Mouse (Mus musculus) heart, embryonic 11.5 days (tissue): ENCODE measurements around the gene Gm15319. TPM values are rescaled to one million over a fixed set of nuclear protein-coding genes. Genes with fewer than 3 reads are reported as not detected.
"Not testable (repeated sequence)": the region's sequence is repeated elsewhere in the genome, so short reads cannot be mapped to it uniquely, and the experiment has no call there.

ENCODE experiments used
- ATAC-seq: fragments of 200-750 bp; cut with Nextera tagmentation; replicated peaks from 2 replicates; pipeline ENCODE4 v1.8.0; 2017; ENCODE audit warnings: moderate library complexity; ENCODE audit not compliant: insufficient number of reproducible peaks, low FRiP score, low TSS enrichment
- H3K27ac ChIP-seq: fragments of 300-500 bp; sonication (generic); 2 replicates; pipeline ENCODE4 v1.5.1; 2014; ENCODE audit warnings: mild to moderate bottlenecking, low read depth, low read length
- H3K27me3 ChIP-seq: fragments of 300-500 bp; sonication (generic); 2 replicates; pipeline ENCODE4 v1.6.1; 2014; ENCODE audit warnings: mild to moderate bottlenecking, low read length, mixed read lengths; ENCODE audit not compliant: control insufficient read depth, insufficient read depth
- H3K36me3 ChIP-seq: fragments of 300-500 bp; sonication (generic); 2 replicates; pipeline ENCODE4 v1.6.1; 2014; ENCODE audit warnings: mild to moderate bottlenecking, low read length, moderate library complexity, mixed read lengths; ENCODE audit not compliant: control insufficient read depth, insufficient read depth
- H3K4me1 ChIP-seq: fragments of 300-500 bp; sonication (generic); 2 replicates; pipeline ENCODE4 v1.6.1; 2014; ENCODE audit warnings: low read length; ENCODE audit not compliant: control insufficient read depth, insufficient read depth
- H3K4me2 ChIP-seq: fragments of 300-500 bp; sonication (generic); 2 replicates; pipeline ENCODE4 v1.6.1; 2014; ENCODE audit warnings: mild to moderate bottlenecking, moderate library complexity
- H3K4me3 ChIP-seq: fragments of 300-500 bp; sonication (generic); 2 replicates; pipeline ENCODE4 v1.5.1; 2014; ENCODE audit warnings: low read depth, low read length
- H3K9ac ChIP-seq: fragments of 300-500 bp; sonication (generic); 2 replicates; pipeline ENCODE4 v1.6.1; 2014; ENCODE audit warnings: mild to moderate bottlenecking, low read depth, low read length, moderate library complexity
- H3K9me3 ChIP-seq: fragments of 300-500 bp; sonication (generic); replicated peaks from 2 replicates; pipeline ENCODE4 v1.6.1; 2016; ENCODE audit warnings: low read length; ENCODE audit not compliant: control insufficient read depth
- WGBS: fragments of 180-500 bp; shearing (Covaris S2); extraction: QIAGEN DNeasy Blood & Tissue Kit; methylation state at CpG from one replicate; pipeline ENCODE4 v1.1.7; 2014; ENCODE audit not compliant: insufficient replicate concordance; 5-methylcytosine and 5-hydroxymethylcytosine counted together
- polyA plus RNA-seq: library from polyadenylated mRNA; unstranded; fragments of >200 nt; fragmentation: Nextera tagmentation; extraction: Ambion mirVana; gene quantifications from 2 replicates; pipeline ENCODE4 v1.2.1, GENCODE M21; 2014

Gene Gm15319
- polyA plus RNA-seq, 1 experiment from 2014 or later, result 0.11 TPM

- not testable (repeated sequence) for H3K27ac ChIP-seq, H3K4me1 ChIP-seq
- 88% methylated on average over 1 of the region's 3 CpGs for WGBS
These were observed 9.4 kb downstream of the Gm15319 start for GRCm38 (mm10) chr8:20353579-20353978.

GRCm38 (mm10) chr8:20302759-20303158 is 60.3 kb downstream of the Gm15319 start:
- not testable (repeated sequence) for H3K27me3 ChIP-seq, H3K4me1 ChIP-seq, H3K36me3 ChIP-seq, H3K9me3 ChIP-seq, ATAC-seq, H3K4me3 ChIP-seq, H3K27ac ChIP-seq, H3K9ac ChIP-seq, H3K4me2 ChIP-seq
- WGBS, result 89% methylated on average over 5 of the region's 6 CpGs

More at GRCm38 (mm10) chr8:20353579-20353978, 9.4 kb downstream of the Gm15319 start:
- H3K9ac ChIP-seq, H3K27me3 ChIP-seq, H3K4me3 ChIP-seq, ATAC-seq, H3K36me3 ChIP-seq, H3K4me2 ChIP-seq, H3K9me3 ChIP-seq: not testable (repeated sequence)

- 75% methylated on average over 4 of the region's 4 CpGs for WGBS
- not testable (repeated sequence) for H3K27ac ChIP-seq, H3K27me3 ChIP-seq, H3K36me3 ChIP-seq, H3K4me3 ChIP-seq, H3K9me3 ChIP-seq, ATAC-seq, H3K9ac ChIP-seq, H3K4me2 ChIP-seq, H3K4me1 ChIP-seq
These were observed 63.0 kb downstream of the Gm15319 start for GRCm38 (mm10) chr8:20300042-20300441.

GRCm38 (mm10) chr8:20297939-20298505 is 65.0 kb downstream of the Gm15319 start:
- ATAC-seq, H3K9ac ChIP-seq, H3K27ac ChIP-seq, H3K36me3 ChIP-seq, H3K4me2 ChIP-seq, H3K4me3 ChIP-seq, H3K9me3 ChIP-seq, H3K27me3 ChIP-seq, H3K4me1 ChIP-seq: not testable (repeated sequence)
- 79% methylated on average over 12 of the region's 13 CpGs for WGBS

GRCm38 (mm10) chr8:20296803-20297702 is 66.0 kb downstream of the Gm15319 start:
- H3K4me2 ChIP-seq, result peak overlapping the region; percentile 62
- 7% methylated on average over 62 of the region's 73 CpGs for WGBS
- H3K36me3 ChIP-seq, H3K4me1 ChIP-seq, H3K27me3 ChIP-seq, H3K9me3 ChIP-seq: not testable (repeated sequence)
- H3K9ac ChIP-seq, result peak overlapping the region; percentile 90
- H3K4me3 ChIP-seq, result peak overlapping the region; percentile 74
- peak; percentile 95 for ATAC-seq
- H3K27ac ChIP-seq, result peak overlapping the region; percentile 57; the same call in 1 of the 2 replicates

- H3K4me3 ChIP-seq, H3K27ac ChIP-seq, H3K9me3 ChIP-seq, H3K9ac ChIP-seq, H3K4me2 ChIP-seq, ATAC-seq, H3K27me3 ChIP-seq, H3K36me3 ChIP-seq, H3K4me1 ChIP-seq: not testable (repeated sequence)
- 80% methylated on average over 2 of the region's 4 CpGs for WGBS
These were observed 67.1 kb downstream of the Gm15319 start for GRCm38 (mm10) chr8:20295881-20296280.

- not testable (repeated sequence) for H3K4me2 ChIP-seq, H3K27me3 ChIP-seq, H3K9me3 ChIP-seq, H3K4me3 ChIP-seq, H3K4me1 ChIP-seq, H3K27ac ChIP-seq, H3K9ac ChIP-seq, H3K36me3 ChIP-seq, ATAC-seq
- WGBS, result 93% methylated on average over 3 of the region's 4 CpGs
These were observed 68.2 kb downstream of the Gm15319 start for GRCm38 (mm10) chr8:20294826-20295225.

- not testable (repeated sequence) for H3K9me3 ChIP-seq, ATAC-seq, H3K4me1 ChIP-seq, H3K27me3 ChIP-seq, H3K9ac ChIP-seq, H3K4me2 ChIP-seq, H3K36me3 ChIP-seq, H3K27ac ChIP-seq, H3K4me3 ChIP-seq
These were observed 69.0 kb downstream of the Gm15319 start for GRCm38 (mm10) chr8:20293966-20294365.

GRCm38 (mm10) chr8:20290015-20290414 is 73.0 kb downstream of the Gm15319 start:
- not testable (repeated sequence) for H3K4me2 ChIP-seq, H3K27ac ChIP-seq, H3K9me3 ChIP-seq, H3K4me3 ChIP-seq, H3K27me3 ChIP-seq, ATAC-seq, H3K9ac ChIP-seq, H3K36me3 ChIP-seq, H3K4me1 ChIP-seq
- WGBS, result 79% methylated on average over 4 of the region's 8 CpGs
